Mouse (Mus musculus): ENCODE measurements around the gene Tax1bp3. TPM values are rescaled to one million over a fixed set of nuclear protein-coding genes. Genes with fewer than 3 reads are reported as not detected.

The Tax1bp3 gene
- polyA plus RNA-seq, 1 experiment from 2014 or later: 236 TPM

DNA sequence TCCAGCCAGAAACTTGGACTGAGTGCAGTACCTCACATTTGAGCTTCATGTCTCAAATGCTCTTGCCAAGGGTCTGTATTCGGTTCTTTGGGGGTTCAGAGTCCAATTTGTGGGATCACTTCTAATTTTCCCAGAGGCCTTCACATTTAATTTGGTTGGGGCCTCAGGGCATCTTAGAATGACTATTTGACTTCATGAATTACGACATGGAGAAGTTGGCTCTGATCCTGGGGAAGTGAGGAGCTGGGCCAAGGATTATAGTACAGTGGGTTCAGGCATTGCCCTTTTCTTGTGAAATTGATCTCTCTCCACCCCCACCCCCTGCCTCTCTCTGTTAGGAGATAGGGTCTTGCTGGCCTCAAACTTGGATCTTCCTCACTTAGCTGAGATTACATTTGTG lies 24.1 kb downstream of the Tax1bp3 start:
- ATAC-seq (ENCODE audit: extremely low read depth, insufficient number of reproducible peaks, low FRiP score, low TSS enrichment): no peak
- no peak overlapping the region for H3K4me3 ChIP-seq
- H3K27me3 ChIP-seq (replicated peaks): no peaks in the 10 kb centered on the region
- H3K4me2 ChIP-seq: no peak overlapping the region
- H3K9me3 ChIP-seq: no peaks in the 10 kb centered on the region
- H3K36me3 ChIP-seq: no peaks in the 10 kb centered on the region; the same call in 1 of the 2 replicates
- WGBS: 74% methylated on average over 2 of the region's 2 CpGs
- H3K9ac ChIP-seq: no peak overlapping the region
- no peak overlapping the region for H3K27ac ChIP-seq (replicated peaks)
- peaks cover 16% of the 10 kb centered on the region for H3K4me1 ChIP-seq

DNA sequence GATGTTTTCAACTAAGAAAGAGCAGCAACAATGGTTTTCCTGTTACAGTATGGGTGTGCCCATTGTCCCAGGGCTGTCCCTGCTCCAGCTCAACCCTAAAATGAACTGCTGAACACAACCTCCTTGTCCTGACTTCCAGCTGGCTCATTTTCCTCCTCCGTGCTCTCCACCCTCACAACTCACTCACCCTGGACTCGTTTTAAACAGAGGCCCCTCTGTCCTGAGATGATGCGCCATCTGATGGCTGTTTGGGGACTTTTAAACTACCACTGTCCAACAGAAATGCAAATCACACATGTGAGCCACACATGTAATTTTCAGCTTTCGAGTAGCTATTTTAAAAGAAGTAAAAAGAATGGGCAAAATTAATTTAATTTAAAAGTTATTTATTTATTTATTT lies 24.7 kb downstream of the Tax1bp3 start:
- 39% methylated on average over 4 of the region's 4 CpGs for WGBS
- peaks cover 16% of the 10 kb centered on the region for H3K4me1 ChIP-seq
- no peak for ATAC-seq (ENCODE audit: extremely low read depth, insufficient number of reproducible peaks, low FRiP score, low TSS enrichment)
- H3K9ac ChIP-seq: 0 out of 2 replicates have a peak overlapping the region, but pooled peaks have one; percentile 14
- no peaks in the 10 kb centered on the region for H3K9me3 ChIP-seq
- H3K36me3 ChIP-seq: no peaks in the 10 kb centered on the region
- no peak overlapping the region for H3K27ac ChIP-seq (replicated peaks)
- no peak overlapping the region for H3K4me3 ChIP-seq
- no peaks in the 10 kb centered on the region for H3K27me3 ChIP-seq (replicated peaks)
- no peak overlapping the region for H3K4me2 ChIP-seq

GRCm38 (mm10) chr11:73203895-73204294 lies 27.0 kb downstream of the Tax1bp3 start:
- no peaks in the 10 kb centered on the region for H3K9me3 ChIP-seq
- no peak overlapping the region for H3K27ac ChIP-seq (replicated peaks)
- 75% methylated on average over 8 of the region's 8 CpGs for WGBS
- H3K4me1 ChIP-seq: peaks cover 8% of the 10 kb centered on the region
- no peak overlapping the region for H3K4me2 ChIP-seq
- no peak overlapping the region for H3K4me3 ChIP-seq
- no peak for ATAC-seq (ENCODE audit: extremely low read depth, insufficient number of reproducible peaks, low FRiP score, low TSS enrichment)
- H3K9ac ChIP-seq: no peak overlapping the region
- H3K36me3 ChIP-seq: no peaks in the 10 kb centered on the region
- H3K27me3 ChIP-seq (replicated peaks): no peaks in the 10 kb centered on the region

DNA sequence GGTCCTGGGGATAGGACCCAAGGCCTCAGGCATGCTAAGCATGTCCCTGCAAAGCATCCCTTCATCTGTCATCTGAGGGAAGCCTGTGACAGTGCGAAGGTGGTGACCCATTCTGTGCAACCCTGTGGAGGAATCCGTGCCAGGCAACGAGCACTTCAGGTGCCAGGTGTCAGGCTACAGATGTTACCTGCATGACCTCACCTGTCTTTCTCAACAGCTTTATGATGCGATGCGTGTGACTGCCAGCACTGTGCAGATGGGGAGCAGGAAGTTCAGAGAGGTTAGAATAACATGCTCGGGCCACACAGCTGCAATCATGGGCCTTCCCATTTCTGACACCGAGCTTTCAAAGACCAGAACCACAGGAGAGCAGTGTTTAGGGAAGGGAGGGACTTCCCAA lies 28.3 kb downstream of the Tax1bp3 start:
- Histone ChIP-seq H3K27me3 (replicated peaks) (no peaks in the 10 kb centered on the region), H3K27ac (replicated peaks) (no peak overlapping the region), H3K4me3 (no peak overlapping the region), H3K9me3 (no peaks in the 10 kb centered on the region), H3K4me1 (peaks cover under 1% of the 10 kb centered on the region; the same call in 1 of the 2 replicates), H3K9ac (no peak overlapping the region), H3K4me2 (no peak overlapping the region), H3K36me3 (no peaks in the 10 kb centered on the region)
- 59% methylated on average over 7 of the region's 7 CpGs for WGBS
- no peak for ATAC-seq (ENCODE audit: extremely low read depth, insufficient number of reproducible peaks, low FRiP score, low TSS enrichment)

DNA sequence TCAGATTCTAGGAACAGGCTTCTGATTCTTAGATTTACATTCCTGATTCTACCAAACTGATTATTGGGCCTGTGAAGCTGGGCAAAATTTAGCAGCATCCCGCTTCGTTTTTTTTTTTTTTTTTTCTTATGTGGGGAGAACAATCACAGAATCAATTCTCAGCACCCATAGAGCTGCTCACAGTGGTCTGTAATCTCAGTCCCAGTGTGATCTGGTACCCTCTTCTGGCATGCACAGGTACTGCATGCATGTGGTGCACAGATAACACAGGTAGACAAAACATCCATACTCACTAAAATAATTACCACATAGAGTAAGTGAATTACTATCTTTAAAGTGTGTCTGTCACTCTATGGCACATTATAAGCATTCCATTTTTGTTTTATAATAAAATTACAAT lies 30.7 kb downstream of the Tax1bp3 start:
- H3K4me2 ChIP-seq: no peak overlapping the region
- H3K27me3 ChIP-seq (replicated peaks): no peaks in the 10 kb centered on the region
- H3K36me3 ChIP-seq: no peaks in the 10 kb centered on the region
- H3K4me1 ChIP-seq: no peaks in the 10 kb centered on the region
- H3K9me3 ChIP-seq: no peaks in the 10 kb centered on the region
- 66% methylated on average over 2 of the region's 2 CpGs for WGBS
- no peak for ATAC-seq (ENCODE audit: extremely low read depth, insufficient number of reproducible peaks, low FRiP score, low TSS enrichment)
- H3K27ac ChIP-seq (replicated peaks): no peak overlapping the region
- no peak overlapping the region for H3K4me3 ChIP-seq
- no peak overlapping the region for H3K9ac ChIP-seq

DNA sequence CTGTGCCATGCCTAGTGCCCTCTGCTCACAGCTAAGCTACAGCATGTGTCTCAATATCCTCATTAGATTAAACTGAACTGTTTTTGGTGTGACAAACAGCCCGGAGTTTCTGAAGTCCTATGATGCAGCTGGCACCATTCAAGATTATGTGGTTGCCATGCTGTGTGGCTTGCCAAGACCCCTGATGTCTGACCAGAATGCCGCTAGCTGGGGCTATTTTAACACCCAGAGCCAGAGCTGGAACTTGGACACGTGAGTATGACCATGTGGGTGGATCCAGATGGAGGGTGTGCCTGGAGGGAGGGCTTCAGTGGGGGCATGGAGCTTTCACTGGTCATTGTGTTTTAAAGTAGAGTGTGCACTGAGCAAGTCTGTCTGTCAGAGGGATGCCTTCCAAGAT lies 37.1 kb downstream of the Tax1bp3 start:
- no peak overlapping the region for H3K4me3 ChIP-seq
- no peak overlapping the region for H3K4me2 ChIP-seq
- no peak overlapping the region for H3K27ac ChIP-seq (replicated peaks)
- no peaks in the 10 kb centered on the region for H3K9me3 ChIP-seq
- H3K36me3 ChIP-seq: no peaks in the 10 kb centered on the region
- H3K4me1 ChIP-seq: no peaks in the 10 kb centered on the region
- no peak overlapping the region for H3K9ac ChIP-seq
- no peak for ATAC-seq (ENCODE audit: extremely low read depth, insufficient number of reproducible peaks, low FRiP score, low TSS enrichment)
- 65% methylated on average over 3 of the region's 3 CpGs for WGBS
- H3K27me3 ChIP-seq (replicated peaks): peaks cover 5% of the 10 kb centered on the region; the same call in 1 of the 2 replicates

- H3K4me3 ChIP-seq: no peak overlapping the region
- WGBS: 54% methylated on average over 2 of the region's 2 CpGs
- H3K27ac ChIP-seq (replicated peaks): no peak overlapping the region
- no peaks in the 10 kb centered on the region for H3K36me3 ChIP-seq
- H3K9ac ChIP-seq: no peak overlapping the region
- peaks cover 5% of the 10 kb centered on the region; the same call in 1 of the 2 replicates for H3K27me3 ChIP-seq (replicated peaks)
- H3K9me3 ChIP-seq: no peaks in the 10 kb centered on the region
- no peaks in the 10 kb centered on the region for H3K4me1 ChIP-seq
- ATAC-seq (ENCODE audit: extremely low read depth, insufficient number of reproducible peaks, low FRiP score, low TSS enrichment): no peak
- H3K4me2 ChIP-seq: no peak overlapping the region
Measured at GRCm38 (mm10) chr11:73219671-73220070, 42.8 kb downstream of the Tax1bp3 start.

DNA sequence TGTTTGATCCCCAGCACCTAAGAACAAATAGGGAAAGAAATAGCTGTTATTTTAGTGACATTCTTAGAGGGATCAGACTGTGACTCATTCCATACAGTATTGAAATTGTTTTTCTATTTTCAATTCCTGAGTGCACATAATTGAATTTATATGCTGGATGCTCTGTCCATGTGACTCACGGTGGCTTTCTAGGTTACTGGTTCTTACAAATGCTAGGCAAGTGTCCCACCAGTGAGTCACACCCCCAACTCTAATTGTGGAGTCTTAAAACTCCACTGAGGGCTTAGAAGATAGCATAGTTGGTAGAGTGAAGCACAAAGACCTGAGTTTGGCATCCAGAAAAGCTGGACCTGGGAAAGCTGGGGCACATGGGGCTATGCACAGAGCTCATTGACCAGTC lies 43.8 kb downstream of the Tax1bp3 start:
- no peak for ATAC-seq (ENCODE audit: extremely low read depth, insufficient number of reproducible peaks, low FRiP score, low TSS enrichment)
- Histone ChIP-seq H3K9ac (no peak overlapping the region), H3K27me3 (replicated peaks) (no peaks in the 10 kb centered on the region), H3K4me3 (no peak overlapping the region), H3K27ac (replicated peaks) (no peak overlapping the region), H3K9me3 (no peaks in the 10 kb centered on the region), H3K4me2 (no peak overlapping the region), H3K4me1 (no peaks in the 10 kb centered on the region), H3K36me3 (no peaks in the 10 kb centered on the region)
- 81% methylated on average over 1 of the region's 1 CpGs for WGBS

DNA sequence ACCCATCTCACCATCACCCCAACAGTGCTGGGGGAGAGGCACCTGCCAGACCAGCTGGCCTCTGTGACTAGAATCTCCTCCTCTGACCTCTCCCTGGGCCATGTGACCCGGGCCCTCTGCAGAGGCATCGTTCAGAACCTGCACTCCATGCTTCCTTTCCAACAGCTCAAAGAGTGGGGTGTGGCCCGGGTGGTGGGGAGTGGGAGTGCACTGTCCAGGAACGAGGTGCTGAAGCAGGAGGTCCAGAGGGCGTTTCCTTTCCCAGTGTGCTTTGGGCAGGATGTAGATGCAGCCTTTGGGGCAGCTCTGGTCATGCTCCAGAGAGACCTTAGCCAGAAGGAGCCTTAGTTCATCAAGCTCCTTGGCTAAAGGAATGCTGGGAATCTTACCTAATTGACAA lies 46.0 kb downstream of the Tax1bp3 start:
- Histone ChIP-seq H3K4me1 (no peaks in the 10 kb centered on the region), H3K27ac (replicated peaks) (no peak overlapping the region), H3K4me3 (no peak overlapping the region), H3K9me3 (no peaks in the 10 kb centered on the region), H3K9ac (no peak overlapping the region), H3K27me3 (replicated peaks) (no peaks in the 10 kb centered on the region), H3K4me2 (no peak overlapping the region), H3K36me3 (no peaks in the 10 kb centered on the region)
- ATAC-seq (ENCODE audit: extremely low read depth, insufficient number of reproducible peaks, low FRiP score, low TSS enrichment): no peak
- 25% methylated on average over 5 of the region's 5 CpGs for WGBS

GRCm38 (mm10) chr11:73223966-73224365 lies 47.1 kb downstream of the Tax1bp3 start:
- no peak overlapping the region for H3K4me2 ChIP-seq
- H3K36me3 ChIP-seq: no peaks in the 10 kb centered on the region
- H3K27ac ChIP-seq (replicated peaks): no peak overlapping the region
- no peaks in the 10 kb centered on the region for H3K4me1 ChIP-seq
- H3K4me3 ChIP-seq: no peak overlapping the region
- no peak for ATAC-seq (ENCODE audit: extremely low read depth, insufficient number of reproducible peaks, low FRiP score, low TSS enrichment)
- H3K9ac ChIP-seq: no peak overlapping the region
- no peaks in the 10 kb centered on the region for H3K9me3 ChIP-seq
- WGBS: 68% methylated on average over 2 of the region's 2 CpGs
- no peaks in the 10 kb centered on the region for H3K27me3 ChIP-seq (replicated peaks)

DNA sequence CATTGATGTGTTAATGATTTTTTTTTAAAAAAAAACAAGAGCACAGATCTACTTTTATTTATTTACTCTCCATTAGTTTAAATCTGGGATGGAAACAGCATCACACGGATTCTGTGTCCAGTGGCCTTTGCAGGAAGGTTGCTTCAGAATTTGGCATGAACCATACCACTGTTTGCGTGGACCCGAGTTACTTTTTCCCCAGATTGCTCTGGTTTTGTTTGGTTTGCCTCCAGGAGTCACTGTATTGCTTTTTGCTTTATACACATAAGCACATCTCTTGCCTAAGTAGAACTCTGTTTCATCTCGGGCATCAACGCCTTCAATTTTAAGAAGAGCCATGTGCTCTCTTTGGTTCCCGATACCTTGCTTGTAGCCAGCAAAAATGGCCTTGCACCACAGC lies 49.0 kb downstream of the Tax1bp3 start:
- Histone ChIP-seq H3K27ac (replicated peaks) (no peak overlapping the region), H3K4me3 (no peak overlapping the region), H3K36me3 (no peaks in the 10 kb centered on the region), H3K9me3 (no peaks in the 10 kb centered on the region), H3K27me3 (replicated peaks) (no peaks in the 10 kb centered on the region), H3K4me2 (no peak overlapping the region), H3K4me1 (no peaks in the 10 kb centered on the region), H3K9ac (no peak overlapping the region)
- 84% methylated on average over 6 of the region's 6 CpGs for WGBS
- ATAC-seq (ENCODE audit: extremely low read depth, insufficient number of reproducible peaks, low FRiP score, low TSS enrichment): no peak

- Histone ChIP-seq H3K36me3 (no peaks in the 10 kb centered on the region), H3K9ac (no peak overlapping the region), H3K27ac (replicated peaks) (no peak overlapping the region), H3K27me3 (replicated peaks) (no peaks in the 10 kb centered on the region), H3K9me3 (no peaks in the 10 kb centered on the region), H3K4me1 (no peaks in the 10 kb centered on the region), H3K4me2 (no peak overlapping the region), H3K4me3 (no peak overlapping the region)
- ATAC-seq (ENCODE audit: extremely low read depth, insufficient number of reproducible peaks, low FRiP score, low TSS enrichment): no peak
- 72% methylated on average over 5 of the region's 5 CpGs for WGBS
Measured at GRCm38 (mm10) chr11:73228881-73229280, 52.0 kb downstream of the Tax1bp3 start.

All from heart, embryonic 13.5 days (tissue).